Mouse (Mus musculus) heart, adult 18-20 months (tissue): ENCODE results near the gene Prss30. TPM values are rescaled to one million over a fixed set of nuclear protein-coding genes. Genes with fewer than 3 reads are reported as not detected.
"Not testable (repeated sequence)": the region's sequence is repeated elsewhere in the genome, so short reads cannot be mapped to it uniquely, and the experiment has no call there.

Source experiments
- DNase-seq, 2 experiments: peaks; one replicate each; pipeline ENCODE4 v3.0.0; 2021 to 2022; ENCODE audit warnings: mixed read lengths in 1 of 2
- total RNA-seq, 2 experiments: library from RNA; stranded (reverse); gene quantifications; 2 replicates each; pipeline ENCODE4 v1.2.3; 2021

Prss30 gene
- total RNA-seq, 2 experiments from 2014 or later = not detected

- no peak for DNase-seq
These were observed 4.6 kb upstream of the Prss30 start for GRCm38 (mm10) chr17:23984989-23985388.

- no peak for DNase-seq
These were observed 2.5 kb upstream of the Prss30 start for GRCm38 (mm10) chr17:23982912-23983311.

- DNase-seq = no peak
These were observed 895 bp downstream of the Prss30 start for GRCm38 (mm10) chr17:23979471-23979870.

- no peak for DNase-seq
These were observed 3.7 kb downstream of the Prss30 start for GRCm38 (mm10) chr17:23976665-23977064.

- no peak for DNase-seq
These were observed 9.1 kb downstream of the Prss30 start for GRCm38 (mm10) chr17:23971315-23971714.

- DNase-seq = peak; percentile 58 to 90
These were observed 11.1 kb downstream of the Prss30 start for GRCm38 (mm10) chr17:23969231-23969630.

GRCm38 (mm10) chr17:23968780-23969179 is 11.6 kb downstream of the Prss30 start:
- no peak for DNase-seq

GRCm38 (mm10) chr17:23966658-23967401 is 13.5 kb downstream of the Prss30 start:
- peak in 1 of 2 experiments; percentile 58 for DNase-seq

- no peak for DNase-seq
These were observed 14.5 kb downstream of the Prss30 start for GRCm38 (mm10) chr17:23965805-23966425.

- DNase-seq = no peak
These were observed 18.7 kb downstream of the Prss30 start for GRCm38 (mm10) chr17:23961573-23962122.

GRCm38 (mm10) chr17:23960084-23960738 is 20.2 kb downstream of the Prss30 start:
- DNase-seq = peak; percentile 71 to 87

GRCm38 (mm10) chr17:23955174-23955573 is 25.2 kb downstream of the Prss30 start, which contains the start of gene Sbpl:
Gene Sbpl, minus strand, starts transcription at chr17:23955274.
- DNase-seq = no peak

GRCm38 (mm10) chr17:23950828-23951227 is 29.5 kb downstream of the Prss30 start:
- not testable (repeated sequence) for DNase-seq

- DNase-seq = no peak
These were observed 31.3 kb downstream of the Prss30 start for GRCm38 (mm10) chr17:23949068-23949467.

- not testable (repeated sequence) for DNase-seq
These were observed 32.9 kb downstream of the Prss30 start for GRCm38 (mm10) chr17:23947486-23947885.

- no peak for DNase-seq
These were observed 39.0 kb downstream of the Prss30 start, which contains the start of gene Sbp for GRCm38 (mm10) chr17:23941372-23941771. Gene Sbp, plus strand, starts transcription at chr17:23941672.

- DNase-seq = no peak
These were observed 49.2 kb downstream of the Prss30 start for GRCm38 (mm10) chr17:23931157-23931556.

GRCm38 (mm10) chr17:23925090-23925493 is 55.3 kb downstream of the Prss30 start:
- DNase-seq = peak; percentile 74 to 75

- peak; percentile 96 to 97 for DNase-seq
These were observed 55.8 kb downstream of the Prss30 start for GRCm38 (mm10) chr17:23924531-23925007.
